Mouse (Mus musculus) MN1 (cell line): Measurements from ENCODE around the gene Slc1a3.

Experiments used
- DNase-seq: peaks from one replicate; pipeline ENCODE4 v3.0.0-alpha.2; 2016; ENCODE audit warnings: low spot score

Gene Slc1a3

GRCm38 (mm10) chr15:8710146-8711006, at the start of gene Slc1a3:
TSS of gene Slc1a3 (minus strand) at chr15:8710764.
- no peak for DNase-seq

GRCm38 (mm10) chr15:8759026-8759425, 48.5 kb upstream of the Slc1a3 start:
- DNase-seq, result no peak

- no peak for DNase-seq
Observed at GRCm38 (mm10) chr15:8756441-8756840, 45.9 kb upstream of the Slc1a3 start.

- DNase-seq, result no peak
Observed at GRCm38 (mm10) chr15:8749762-8750161, 39.2 kb upstream of the Slc1a3 start.

GRCm38 (mm10) chr15:8748771-8749170, 38.2 kb upstream of the Slc1a3 start:
- no peak for DNase-seq

- no peak for DNase-seq
Observed at GRCm38 (mm10) chr15:8741593-8741992, 31.0 kb upstream of the Slc1a3 start.

- no peak for DNase-seq
Observed at GRCm38 (mm10) chr15:8740724-8741123, 30.2 kb upstream of the Slc1a3 start.

- DNase-seq, result no peak
Observed at GRCm38 (mm10) chr15:8738156-8738555, 27.6 kb upstream of the Slc1a3 start.

GRCm38 (mm10) chr15:8734363-8734739, 23.8 kb upstream of the Slc1a3 start:
- DNase-seq, result no peak

- no peak for DNase-seq
Observed at GRCm38 (mm10) chr15:8733669-8734362, 23.3 kb upstream of the Slc1a3 start.

- no peak for DNase-seq
Observed at GRCm38 (mm10) chr15:8728861-8729260, 18.3 kb upstream of the Slc1a3 start.

- no peak for DNase-seq
Observed at GRCm38 (mm10) chr15:8722386-8723100, 12.0 kb upstream of the Slc1a3 start.

GRCm38 (mm10) chr15:8721746-8722145, 11.2 kb upstream of the Slc1a3 start:
- no peak for DNase-seq

GRCm38 (mm10) chr15:8721005-8721404, 10.4 kb upstream of the Slc1a3 start:
- no peak for DNase-seq

GRCm38 (mm10) chr15:8718496-8718895, 7.9 kb upstream of the Slc1a3 start:
- DNase-seq, result no peak

GRCm38 (mm10) chr15:8717021-8717571, 6.5 kb upstream of the Slc1a3 start:
- no peak for DNase-seq

- DNase-seq, result no peak
Observed at GRCm38 (mm10) chr15:8716330-8716964, 5.9 kb upstream of the Slc1a3 start.

GRCm38 (mm10) chr15:8715666-8716065, 5.1 kb upstream of the Slc1a3 start:
- no peak for DNase-seq

- DNase-seq, result no peak
Observed at GRCm38 (mm10) chr15:8712433-8712984, 1.9 kb upstream of the Slc1a3 start.

GRCm38 (mm10) chr15:8711630-8712310, 1.2 kb upstream of the Slc1a3 start:
- no peak for DNase-seq

GRCm38 (mm10) chr15:8709578-8709977, 986 bp downstream of the Slc1a3 start:
- DNase-seq, result no peak
